Mouse (Mus musculus) urinary bladder, postnatal 25 days (tissue): Measurements from ENCODE around the gene Kctd19.

Source experiments
- DNase-seq: peaks from one replicate; pipeline ENCODE4 v3.0.0; 2022; ENCODE audit warnings: low spot score

Kctd19 gene

GRCm38 (mm10) chr8:105422006-105422405 lies 8.7 kb upstream of the Kctd19 start:
- no peak for DNase-seq

DNA sequence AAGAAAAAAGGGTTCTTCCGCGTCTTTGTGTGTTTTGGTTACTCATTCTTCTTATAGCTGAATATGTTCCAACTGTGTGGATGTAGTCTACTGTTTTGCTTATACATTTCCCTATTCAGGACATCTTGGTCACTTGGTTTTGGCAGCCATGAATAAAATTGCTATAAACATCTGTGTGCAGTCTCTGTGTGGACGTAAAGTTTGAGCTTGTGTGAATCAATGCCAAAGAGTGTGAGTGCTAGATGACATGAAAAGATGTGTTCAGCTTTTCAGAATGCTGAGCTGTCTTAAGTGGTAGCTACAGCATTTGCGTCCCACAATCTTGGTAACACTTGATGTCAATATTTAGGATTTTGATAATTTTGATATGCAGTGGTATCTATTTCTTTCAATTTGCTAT lies 6.5 kb upstream of the Kctd19 start:
- no peak for DNase-seq

GRCm38 (mm10) chr8:105418992-105419391 lies 5.7 kb upstream of the Kctd19 start:
- no peak for DNase-seq

DNA sequence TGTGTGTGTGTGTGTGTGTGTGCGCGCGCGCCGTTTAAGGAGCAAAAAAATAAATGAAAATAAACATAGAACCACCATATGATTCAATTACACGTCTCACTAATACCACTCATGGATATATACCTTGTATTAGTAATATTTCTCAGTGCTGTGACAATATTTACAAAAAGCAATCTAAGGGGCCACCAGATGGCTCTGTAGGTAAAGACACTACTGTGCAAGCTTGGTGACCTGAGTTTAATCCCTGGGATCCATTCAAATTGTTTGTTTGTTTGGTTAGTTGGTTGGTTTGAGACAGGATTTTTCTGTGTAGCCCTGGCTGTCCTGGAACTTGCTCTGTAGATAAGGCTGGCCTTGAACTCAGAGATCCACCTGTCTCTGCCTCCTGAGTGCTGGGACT lies 3.4 kb downstream of the Kctd19 start:
- no peak for DNase-seq

- no peak for DNase-seq
Observed at GRCm38 (mm10) chr8:105408331-105408730, 5.0 kb downstream of the Kctd19 start.

GRCm38 (mm10) chr8:105406416-105406815 lies 6.9 kb downstream of the Kctd19 start:
- no peak for DNase-seq

DNA sequence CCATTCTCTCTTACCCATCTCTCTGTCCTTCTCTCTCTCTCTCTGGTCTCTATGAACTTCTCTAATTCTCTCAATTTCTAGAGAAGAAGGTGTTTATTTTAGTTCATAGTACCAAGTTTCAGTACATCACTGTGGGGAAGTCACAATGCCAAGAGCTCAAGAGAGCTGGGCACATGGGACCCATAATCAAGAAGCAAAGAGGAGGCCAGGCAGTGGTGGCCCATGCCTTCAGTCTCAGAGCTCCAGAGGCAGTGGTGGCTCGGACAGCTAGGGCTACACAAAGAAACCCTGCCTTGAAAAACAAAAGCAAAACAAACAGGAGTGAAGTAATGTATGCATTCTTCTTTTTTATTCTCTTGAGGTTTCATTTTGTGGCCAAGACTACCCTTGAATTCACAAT lies 8.8 kb downstream of the Kctd19 start:
- DNase-seq = no peak

DNA sequence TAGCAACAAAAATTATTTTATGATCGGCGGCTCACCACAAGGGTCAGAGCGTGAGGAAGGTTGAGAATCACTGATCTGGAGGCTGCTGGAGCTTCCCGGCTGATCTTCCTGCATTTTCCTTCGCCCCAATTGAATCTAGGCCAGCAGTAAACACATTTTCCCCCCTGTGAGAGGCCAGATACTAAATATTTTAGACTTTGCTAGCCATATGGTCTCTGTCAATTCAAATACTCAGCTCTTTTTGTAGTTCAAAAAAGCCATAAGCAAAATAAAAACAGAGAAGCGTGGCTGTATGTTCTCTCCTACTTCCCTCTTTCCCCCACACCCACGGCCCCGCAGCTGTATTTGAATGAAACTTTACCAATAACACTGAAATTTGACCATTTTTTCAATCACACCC lies 9.8 kb downstream of the Kctd19 start:
- no peak for DNase-seq

GRCm38 (mm10) chr8:105400016-105400415 lies 13.3 kb downstream of the Kctd19 start:
- DNase-seq = no peak

- no peak for DNase-seq
Observed at GRCm38 (mm10) chr8:105397747-105398146, 15.6 kb downstream of the Kctd19 start.

DNA sequence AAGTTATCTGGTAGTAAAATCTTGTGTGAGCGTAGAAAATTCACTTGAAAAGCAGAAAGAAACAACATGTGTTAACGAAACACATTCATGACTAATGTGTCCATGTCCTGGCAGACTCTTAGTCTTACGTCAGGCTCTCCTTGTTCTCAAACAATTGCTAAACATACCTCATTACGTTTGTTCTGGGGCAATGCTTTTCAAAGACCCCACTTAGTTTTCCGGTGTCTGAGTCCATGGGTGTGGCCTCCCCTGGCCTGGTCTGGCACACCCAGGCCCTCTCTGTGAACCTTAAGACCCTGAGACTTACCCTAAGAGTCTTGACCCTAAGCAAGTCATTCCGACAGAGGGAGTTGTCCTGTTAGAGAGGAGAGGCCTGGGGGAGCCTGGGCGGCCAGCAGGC lies 19.4 kb downstream of the Kctd19 start:
- no peak for DNase-seq

GRCm38 (mm10) chr8:105393089-105393787 lies 20.1 kb downstream of the Kctd19 start:
- DNase-seq = no peak

DNA sequence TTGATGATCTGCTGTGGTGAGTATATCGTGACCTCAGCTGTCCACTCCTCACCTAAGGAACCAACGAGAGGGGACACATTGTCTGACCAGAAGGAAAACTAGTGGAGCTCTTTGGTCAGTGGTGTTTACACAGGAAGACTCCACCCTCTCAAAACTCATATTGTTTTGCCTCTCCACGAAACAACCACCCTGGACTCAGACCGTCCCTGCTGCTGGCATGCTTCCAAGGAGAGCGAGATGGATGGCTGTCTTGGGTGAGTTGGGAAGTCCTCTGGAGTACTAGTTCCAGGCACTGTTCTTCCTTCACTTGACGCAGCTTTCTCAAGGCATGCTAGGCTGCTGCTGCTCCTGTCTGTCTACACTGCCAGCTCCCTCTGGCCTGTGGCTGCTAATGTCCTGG lies 24.2 kb downstream of the Kctd19 start:
- DNase-seq = no peak

DNA sequence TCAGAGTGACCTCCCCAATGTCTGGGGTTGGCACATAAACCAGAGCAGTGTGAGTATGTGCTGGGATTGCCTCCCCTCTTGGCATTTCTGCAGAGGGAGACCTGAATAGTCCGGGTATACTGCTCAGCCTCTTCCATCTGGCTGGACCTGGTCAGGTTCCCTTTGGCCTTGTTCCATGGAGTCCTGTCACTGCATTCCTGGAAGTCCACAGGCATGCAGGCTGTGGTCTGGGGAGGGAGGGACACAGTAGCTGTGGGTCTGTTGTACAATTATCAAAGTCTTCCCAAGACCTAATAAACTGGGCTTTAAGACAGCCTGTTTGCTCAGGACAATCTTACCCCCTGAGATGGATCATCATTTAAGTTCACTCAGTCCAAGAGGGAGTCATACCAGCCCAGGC lies 26.2 kb downstream of the Kctd19 start:
- no peak for DNase-seq

DNA sequence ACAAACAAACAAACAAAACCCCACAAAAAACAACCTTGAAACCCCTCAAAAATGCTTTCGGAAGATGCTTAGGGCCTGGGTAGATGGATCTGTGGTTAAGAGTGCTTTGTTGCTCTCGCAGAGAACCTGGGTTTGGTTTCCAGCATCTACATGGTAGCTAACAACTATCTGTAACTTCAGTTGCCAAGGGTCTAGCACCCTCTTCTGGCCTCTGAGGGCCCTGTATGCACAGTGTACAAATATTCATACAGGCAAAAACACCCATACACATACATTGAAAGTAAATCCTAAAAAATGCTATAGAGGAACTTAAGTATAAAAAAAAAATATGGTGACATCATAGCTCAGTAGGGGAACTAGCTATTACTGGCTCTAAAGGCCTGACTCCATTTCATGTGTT lies 29.2 kb downstream of the Kctd19 start:
- no peak for DNase-seq

- DNase-seq = no peak
Observed at GRCm38 (mm10) chr8:105380308-105380707, 33.0 kb downstream of the Kctd19 start.

DNA sequence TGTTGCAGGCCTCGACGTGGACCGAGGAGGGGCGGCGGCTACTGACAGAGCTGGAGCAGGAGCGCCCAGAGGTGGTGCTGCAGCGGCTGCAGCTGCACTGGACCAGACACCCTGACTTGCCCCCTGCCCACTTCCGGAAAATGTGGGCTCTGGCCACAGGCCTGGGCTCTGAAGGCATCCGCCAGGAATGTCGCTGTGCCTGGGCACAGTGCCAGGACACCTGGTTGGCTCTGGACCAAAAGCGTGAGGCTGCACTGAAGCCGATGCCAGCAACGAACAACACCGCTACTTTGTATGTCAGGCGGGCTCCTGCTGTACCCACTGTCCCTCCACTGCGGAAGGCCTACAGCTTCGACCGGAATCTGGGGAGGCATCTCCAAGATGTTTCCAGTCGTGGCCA lies 34.6 kb downstream of the Kctd19 start:
- DNase-seq = peak; percentile 60

GRCm38 (mm10) chr8:105374513-105374966 lies 38.8 kb downstream of the Kctd19 start:
- DNase-seq = no peak

DNA sequence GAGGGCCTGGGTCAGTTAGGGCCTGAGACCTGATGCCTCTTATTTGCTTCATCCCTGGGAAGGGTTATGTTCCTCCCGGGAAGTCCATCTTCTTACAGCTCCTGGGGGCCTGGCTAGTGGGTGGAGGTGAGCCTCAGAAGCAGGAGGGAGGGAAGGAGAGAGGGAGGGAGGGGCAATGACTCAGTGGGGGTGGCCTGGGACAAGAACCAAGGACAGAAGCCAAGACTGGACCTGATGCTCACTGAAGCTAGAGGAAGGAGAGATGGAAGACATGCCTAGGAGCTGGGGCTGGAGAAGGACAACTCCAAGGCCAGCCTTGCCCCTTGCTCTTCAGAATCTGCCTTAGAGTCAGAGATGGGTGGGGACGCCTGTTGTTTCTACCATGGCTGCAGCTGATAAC lies 40.3 kb downstream of the Kctd19 start, which contains the start of gene Plekhg4:
TSS of gene Plekhg4 (plus strand) at position 243 of the 400 bp plus-strand sequence.
- no peak for DNase-seq

GRCm38 (mm10) chr8:105372473-105372872 lies 40.8 kb downstream of the Kctd19 start:
- no peak for DNase-seq

DNA sequence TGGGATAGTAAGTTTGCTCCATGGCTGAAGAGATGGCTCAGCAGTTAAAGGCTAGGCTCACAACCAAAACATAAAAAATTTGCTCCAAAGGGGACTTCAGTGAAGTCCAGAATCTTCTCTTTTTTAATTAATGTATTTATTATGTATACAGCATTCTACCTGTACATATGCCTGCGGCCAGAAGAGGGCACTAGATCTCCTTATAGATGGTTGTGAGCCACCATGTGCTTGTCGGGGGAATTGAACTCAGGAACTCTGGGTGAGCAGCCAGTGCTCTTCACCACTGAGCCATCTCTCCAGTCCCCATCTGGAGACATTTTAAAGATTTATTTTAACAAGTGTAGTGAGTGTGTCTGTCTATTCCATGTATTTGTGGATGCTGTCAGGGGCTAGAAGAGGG lies 46.2 kb downstream of the Kctd19 start:
- DNase-seq = no peak

- DNase-seq = no peak
Observed at GRCm38 (mm10) chr8:105361751-105362702, 51.3 kb downstream of the Kctd19 start.

DNA sequence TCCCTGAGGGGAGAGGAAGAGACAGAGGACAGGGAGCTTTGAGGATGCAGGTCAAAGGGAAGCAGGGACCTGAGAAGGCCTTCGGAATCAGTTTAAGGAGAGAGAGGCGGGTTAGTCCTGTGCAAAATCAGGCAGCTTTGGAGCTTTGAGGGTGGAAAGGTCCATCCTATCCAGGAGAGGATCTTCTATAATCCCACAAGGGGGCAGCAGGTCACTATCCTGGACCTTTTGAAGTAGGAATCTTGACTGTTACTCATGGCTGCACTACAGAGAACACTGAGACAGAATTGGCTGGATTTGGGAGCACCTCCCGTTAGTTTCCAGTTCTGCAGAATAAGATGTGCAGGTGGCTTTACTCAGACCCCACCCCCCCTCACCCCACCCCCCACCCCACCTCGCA lies 53.7 kb downstream of the Kctd19 start:
- no peak for DNase-seq
